Mouse (Mus musculus): ENCODE measurements around the gene Tmem82. TPM values are rescaled to one million over a fixed set of nuclear protein-coding genes. Genes with fewer than 3 reads are reported as not detected.

Tmem82 gene
- polyA plus RNA-seq, 1 experiment from 2014 or later, result 0.43 TPM

DNA sequence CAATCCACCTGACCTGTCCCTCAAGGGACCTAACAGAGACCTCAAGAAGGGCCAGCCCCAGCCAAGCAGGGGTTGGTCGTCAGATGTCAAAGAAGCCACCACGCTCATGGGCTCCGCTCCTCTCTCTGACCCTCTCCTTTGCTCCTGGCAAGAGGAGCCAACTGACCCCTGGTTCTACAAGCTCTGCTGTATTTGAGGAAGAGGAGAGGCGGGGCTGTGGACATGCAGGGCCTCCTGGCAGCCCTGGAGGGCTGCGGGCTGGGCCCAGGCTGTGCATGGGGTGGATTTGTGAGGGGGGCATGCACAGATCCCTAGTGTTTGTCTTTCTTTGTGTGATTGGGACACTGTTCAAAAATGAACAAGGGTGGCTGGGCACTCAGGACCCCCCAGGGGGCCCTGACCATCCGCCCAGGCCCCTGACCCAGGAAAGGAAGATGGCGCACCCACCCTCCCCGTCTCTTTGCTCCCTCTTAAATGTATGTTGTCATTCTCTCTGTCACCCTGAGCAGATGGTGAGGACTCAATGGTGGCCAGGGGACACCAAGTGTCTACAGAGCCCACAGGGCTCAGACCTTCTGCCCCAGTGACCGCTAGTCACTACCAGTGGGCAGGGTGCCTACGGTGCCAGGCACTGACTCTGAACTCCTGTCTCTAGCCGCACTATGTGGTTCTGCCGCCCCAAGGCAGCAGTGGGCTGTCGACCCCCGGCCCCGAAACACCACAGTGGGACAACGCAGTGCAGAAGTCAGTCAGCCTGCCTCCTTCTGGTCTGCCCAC, 7.5 kb upstream of the Tmem82 start:
- Histone ChIP-seq H3K4me3 (ENCODE audit: control insufficient read depth in 1 of 2, insufficient read depth in 1 of 2, low read depth in 1 of 2, low read length in 2 of 2) (no peak overlapping the region), H3K27ac (replicated peaks in 1 of 2; ENCODE audit: control insufficient read depth in 1 of 2, insufficient read depth in 1 of 2, low read depth in 2 of 2, low read length in 2 of 2) (no peak overlapping the region), H3K4me2 (ENCODE audit: low read length) (no peak overlapping the region), H3K27me3 (ENCODE audit: control insufficient read depth, insufficient read depth, low read length) (no peaks in the 10 kb centered on the region), H3K36me3 (ENCODE audit: control insufficient read depth, insufficient read depth, low read length) (peaks cover 56% of the 10 kb centered on the region), H3K9me3 (ENCODE audit: control insufficient read depth, low read length) (no peaks in the 10 kb centered on the region), H3K9ac (ENCODE audit: low read length) (no peak overlapping the region), H3K4me1 (ENCODE audit: control insufficient read depth in 2 of 2, insufficient read depth in 2 of 2, low read length in 2 of 2) (peaks cover 14 to 21% of the 10 kb centered on the region in 2 experiments)
- 93% methylated on average over 16 of the region's 16 CpGs for WGBS
- ATAC-seq (ENCODE audit: insufficient number of reproducible peaks, insufficient read depth, low FRiP score, low read depth), result no peak

DNA sequence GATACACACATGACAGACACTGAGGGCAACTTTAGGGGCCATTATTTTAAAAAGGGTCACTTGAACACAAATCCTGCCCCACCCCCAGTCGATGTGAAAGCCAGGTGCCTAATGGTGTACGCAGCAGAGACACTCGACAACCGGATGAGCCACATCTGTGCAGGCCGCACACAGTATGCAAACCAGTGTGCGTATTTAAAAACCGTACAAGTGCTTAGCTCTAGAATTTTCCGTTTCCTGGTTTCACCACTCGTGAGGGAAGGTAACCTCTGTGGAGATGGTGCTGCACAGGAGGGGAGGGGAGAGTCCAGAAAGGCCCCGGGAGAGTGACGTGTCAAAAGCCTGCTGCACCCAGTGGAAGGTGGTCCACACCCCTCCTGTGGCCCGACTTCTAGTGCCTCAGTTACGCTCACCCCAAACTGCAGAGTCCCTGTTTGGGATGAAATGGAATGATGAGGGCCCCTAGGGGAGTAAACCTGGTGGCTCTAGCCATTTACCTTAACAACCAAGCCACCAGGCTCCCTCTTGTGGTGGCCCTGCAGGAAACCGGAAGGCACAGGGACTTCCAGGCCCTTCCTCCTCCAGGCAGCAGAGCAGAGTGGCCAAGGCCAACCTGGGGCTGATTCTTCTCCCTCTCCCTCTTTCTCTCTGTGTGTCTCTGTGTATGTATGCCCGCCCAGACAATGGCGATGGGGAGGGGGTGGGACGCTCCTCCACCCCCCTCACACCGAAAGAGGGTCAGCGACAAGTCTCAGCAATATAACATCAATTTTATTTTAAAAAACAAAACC, 6.7 kb upstream of the Tmem82 start:
- Histone ChIP-seq H3K27me3 (ENCODE audit: control insufficient read depth, insufficient read depth, low read length) (no peaks in the 10 kb centered on the region), H3K27ac (replicated peaks in 1 of 2; ENCODE audit: control insufficient read depth in 1 of 2, insufficient read depth in 1 of 2, low read depth in 2 of 2, low read length in 2 of 2) (no peak overlapping the region)
- 79% methylated on average over 19 of the region's 19 CpGs for WGBS

DNA sequence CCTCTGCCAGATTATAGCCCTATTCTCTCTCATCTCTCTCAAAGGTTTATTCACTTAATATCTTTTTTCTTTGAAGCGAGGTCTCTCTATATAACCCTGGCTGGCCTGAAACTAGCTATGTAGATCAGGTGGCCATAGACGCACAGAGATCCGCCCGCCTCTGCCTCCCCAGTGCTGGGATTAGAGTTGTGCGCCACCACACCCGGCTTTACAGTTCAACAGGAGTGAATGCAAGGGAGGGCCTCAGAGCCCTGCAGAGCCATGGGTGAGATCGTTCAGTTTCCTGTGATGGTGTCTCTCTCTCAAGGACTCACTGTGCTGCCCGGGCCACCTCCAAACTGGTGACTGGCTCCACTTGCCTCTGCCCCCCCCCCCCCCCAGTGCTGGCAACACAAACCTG, 5.7 kb upstream of the Tmem82 start:
- no peaks in the 10 kb centered on the region for H3K27me3 ChIP-seq (ENCODE audit: control insufficient read depth, insufficient read depth, low read length)
- peaks cover 38% of the 10 kb centered on the region for H3K36me3 ChIP-seq (ENCODE audit: control insufficient read depth, insufficient read depth, low read length)
- ATAC-seq (ENCODE audit: insufficient number of reproducible peaks, insufficient read depth, low FRiP score, low read depth), result no peak
- 88% methylated on average over 8 of the region's 8 CpGs for WGBS
- H3K4me3 ChIP-seq (ENCODE audit: control insufficient read depth in 1 of 2, insufficient read depth in 1 of 2, low read depth in 1 of 2, low read length in 2 of 2), result no peak overlapping the region
- H3K27ac ChIP-seq (replicated peaks in 1 of 2; ENCODE audit: control insufficient read depth in 1 of 2, insufficient read depth in 1 of 2, low read depth in 2 of 2, low read length in 2 of 2), result peak overlapping the region; percentile 29 to 65
- H3K4me2 ChIP-seq (ENCODE audit: low read length), result no peak overlapping the region
- no peaks in the 10 kb centered on the region for H3K9me3 ChIP-seq (ENCODE audit: control insufficient read depth, low read length)
- peaks cover 14 to 21% of the 10 kb centered on the region in 2 experiments for H3K4me1 ChIP-seq (ENCODE audit: control insufficient read depth in 2 of 2, insufficient read depth in 2 of 2, low read length in 2 of 2)
- H3K9ac ChIP-seq (ENCODE audit: low read length), result no peak overlapping the region

More for the DNA sequence above, 6.7 kb upstream of the Tmem82 start:
- Histone ChIP-seq H3K4me3 (ENCODE audit: control insufficient read depth in 1 of 2, insufficient read depth in 1 of 2, low read depth in 1 of 2, low read length in 2 of 2) (no peak overlapping the region), H3K36me3 (ENCODE audit: control insufficient read depth, insufficient read depth, low read length) (peaks cover 48% of the 10 kb centered on the region), H3K4me1 (ENCODE audit: control insufficient read depth in 2 of 2, insufficient read depth in 2 of 2, low read length in 2 of 2) (peaks cover 14 to 21% of the 10 kb centered on the region in 2 experiments), H3K4me2 (ENCODE audit: low read length) (no peak overlapping the region), H3K9me3 (ENCODE audit: control insufficient read depth, low read length) (no peaks in the 10 kb centered on the region), H3K9ac (ENCODE audit: low read length) (no peak overlapping the region)
- no peak for ATAC-seq (ENCODE audit: insufficient number of reproducible peaks, insufficient read depth, low FRiP score, low read depth)

DNA sequence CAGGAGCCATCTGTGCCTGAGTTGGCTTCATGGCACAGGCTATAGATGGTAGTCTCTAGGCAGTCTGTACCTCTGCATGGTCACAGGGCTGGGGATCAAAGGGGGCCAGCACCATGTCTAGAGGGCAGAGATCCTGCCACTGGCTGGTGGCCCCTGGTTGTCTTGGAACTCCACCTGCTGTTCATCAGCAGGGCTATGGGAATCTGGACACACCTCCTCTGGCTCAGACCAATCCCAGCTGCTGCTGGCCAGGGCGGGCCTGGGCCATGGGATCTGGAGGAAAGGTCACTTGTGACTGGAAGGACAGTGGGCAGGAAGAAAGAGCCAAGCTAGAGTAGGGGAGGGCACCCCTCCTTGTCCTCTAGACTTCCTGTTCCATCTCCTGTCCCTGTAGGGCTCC, 5.2 kb upstream of the Tmem82 start, which contains the start of gene Slc25a34:
Gene Slc25a34 (minus strand): TSS at position 156 of the 400 bp plus-strand sequence.
- H3K4me2 ChIP-seq (ENCODE audit: low read length), result no peak within 1 kb of the TSS
- 25% methylated on average over 1 of the region's 1 CpGs for WGBS
- peaks cover 33% of the 10 kb centered on the region for H3K36me3 ChIP-seq (ENCODE audit: control insufficient read depth, insufficient read depth, low read length)
- H3K4me3 ChIP-seq (ENCODE audit: control insufficient read depth in 1 of 2, insufficient read depth in 1 of 2, low read depth in 1 of 2, low read length in 2 of 2), result no peak within 1 kb of the TSS
- H3K4me1 ChIP-seq (ENCODE audit: control insufficient read depth in 2 of 2, insufficient read depth in 2 of 2, low read length in 2 of 2), result peaks cover 14 to 25% of the 10 kb centered on the region in 2 experiments
- 0 out of 2 replicates have a peak within 1 kb of the TSS, but pooled peaks have one; percentile 4 for H3K9ac ChIP-seq (ENCODE audit: low read length)
- H3K9me3 ChIP-seq (ENCODE audit: control insufficient read depth, low read length), result no peaks in the 10 kb centered on the region
- no peaks in the 10 kb centered on the region for H3K27me3 ChIP-seq (ENCODE audit: control insufficient read depth, insufficient read depth, low read length)
- peak; percentile 67 for ATAC-seq (ENCODE audit: insufficient number of reproducible peaks, insufficient read depth, low FRiP score, low read depth)
- H3K27ac ChIP-seq (replicated peaks in 1 of 2; ENCODE audit: control insufficient read depth in 1 of 2, insufficient read depth in 1 of 2, low read depth in 2 of 2, low read length in 2 of 2), result peak within 1 kb of the TSS; percentile 29 to 65

DNA sequence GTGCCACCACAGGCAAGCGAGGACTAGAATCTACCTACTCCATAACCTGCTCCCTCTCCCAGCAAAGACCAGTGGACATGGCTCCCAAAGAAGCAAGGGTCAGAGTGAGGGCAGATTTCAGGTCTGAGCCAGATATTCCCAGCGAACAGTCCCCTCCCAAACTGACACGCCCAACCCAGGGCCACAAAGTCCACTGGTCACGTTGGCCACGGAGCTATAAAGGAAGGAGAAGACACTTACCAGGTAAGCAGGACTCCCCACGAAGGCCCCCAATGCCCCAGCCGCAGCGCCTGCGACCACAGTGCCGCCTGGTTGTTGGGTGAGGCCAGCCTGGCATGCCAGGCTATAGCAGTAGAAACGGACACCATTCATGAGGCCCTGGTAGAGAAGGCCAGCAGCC, 4.6 kb upstream of the Tmem82 start:
- no peak overlapping the region for H3K4me3 ChIP-seq (ENCODE audit: control insufficient read depth in 1 of 2, insufficient read depth in 1 of 2, low read depth in 1 of 2, low read length in 2 of 2)
- 0 out of 2 replicates have a peak overlapping the region, but pooled peaks have one; percentile 4 for H3K9ac ChIP-seq (ENCODE audit: low read length)
- no peak overlapping the region for H3K4me2 ChIP-seq (ENCODE audit: low read length)
- ATAC-seq (ENCODE audit: insufficient number of reproducible peaks, insufficient read depth, low FRiP score, low read depth), result no peak
- H3K9me3 ChIP-seq (ENCODE audit: control insufficient read depth, low read length), result no peaks in the 10 kb centered on the region
- H3K27ac ChIP-seq (replicated peaks in 1 of 2; ENCODE audit: control insufficient read depth in 1 of 2, insufficient read depth in 1 of 2, low read depth in 2 of 2, low read length in 2 of 2), result peak overlapping the region in 1 of 2 experiments; percentile 65; a peak in 1 of 4 replicates
- H3K36me3 ChIP-seq (ENCODE audit: control insufficient read depth, insufficient read depth, low read length), result peaks cover 27% of the 10 kb centered on the region
- H3K4me1 ChIP-seq (ENCODE audit: control insufficient read depth in 2 of 2, insufficient read depth in 2 of 2, low read length in 2 of 2), result peaks cover 16 to 28% of the 10 kb centered on the region in 2 experiments
- no peaks in the 10 kb centered on the region for H3K27me3 ChIP-seq (ENCODE audit: control insufficient read depth, insufficient read depth, low read length)
- WGBS, result 87% methylated on average over 11 of the region's 11 CpGs

DNA sequence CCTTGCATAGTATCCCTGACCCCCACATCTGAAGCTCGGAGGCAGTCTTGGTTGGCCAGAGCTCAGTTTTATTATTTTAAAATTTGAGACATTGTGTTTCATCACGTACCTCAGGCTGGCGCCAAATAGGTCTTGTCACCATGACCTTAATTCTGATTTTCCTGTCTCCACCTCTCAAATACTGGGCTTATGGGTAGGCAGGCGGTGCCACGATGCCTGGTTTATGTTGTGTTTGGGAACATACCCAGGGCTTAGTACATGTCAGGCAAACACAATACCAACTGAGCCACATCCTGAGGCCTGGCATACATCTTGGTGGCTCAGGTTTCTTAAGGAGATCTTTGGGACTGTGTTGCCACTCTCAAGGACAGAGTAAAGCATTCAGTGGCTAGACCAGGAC, 4.1 kb upstream of the Tmem82 start:
- Histone ChIP-seq H3K4me1 (ENCODE audit: control insufficient read depth in 2 of 2, insufficient read depth in 2 of 2, low read length in 2 of 2) (peaks cover 21 to 30% of the 10 kb centered on the region in 2 experiments), H3K9ac (ENCODE audit: low read length) (no peak overlapping the region), H3K27ac (replicated peaks in 1 of 2; ENCODE audit: control insufficient read depth in 1 of 2, insufficient read depth in 1 of 2, low read depth in 2 of 2, low read length in 2 of 2) (no peak overlapping the region), H3K4me2 (ENCODE audit: low read length) (no peak overlapping the region), H3K27me3 (ENCODE audit: control insufficient read depth, insufficient read depth, low read length) (no peaks in the 10 kb centered on the region), H3K9me3 (ENCODE audit: control insufficient read depth, low read length) (no peaks in the 10 kb centered on the region), H3K36me3 (ENCODE audit: control insufficient read depth, insufficient read depth, low read length) (peaks cover 22% of the 10 kb centered on the region), H3K4me3 (ENCODE audit: control insufficient read depth in 1 of 2, insufficient read depth in 1 of 2, low read depth in 1 of 2, low read length in 2 of 2) (no peak overlapping the region)
- 83% methylated on average over 5 of the region's 5 CpGs for WGBS
- ATAC-seq (ENCODE audit: insufficient number of reproducible peaks, insufficient read depth, low FRiP score, low read depth), result no peak

DNA sequence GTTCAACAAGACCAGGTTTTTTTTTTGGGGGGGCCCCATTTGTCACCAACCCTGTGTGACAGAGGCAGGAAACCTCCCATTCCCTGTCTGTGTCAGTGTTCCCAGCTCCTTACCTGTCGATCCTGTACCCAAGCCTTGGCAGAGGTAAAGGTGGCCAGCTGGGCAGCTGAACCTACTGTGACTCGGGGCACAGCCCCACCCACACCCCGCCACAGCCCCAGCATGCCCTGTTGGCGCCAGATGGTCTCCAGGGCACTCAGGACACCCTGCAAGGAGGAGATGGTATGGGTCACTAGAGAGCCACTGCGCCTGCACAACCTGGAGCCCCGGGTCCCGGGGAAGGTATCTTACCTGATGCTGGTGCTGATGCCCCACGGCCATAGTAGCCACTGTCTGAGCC, 3.7 kb upstream of the Tmem82 start:
- H3K27ac ChIP-seq (replicated peaks in 1 of 2; ENCODE audit: control insufficient read depth in 1 of 2, insufficient read depth in 1 of 2, low read depth in 2 of 2, low read length in 2 of 2), result no peak overlapping the region
- WGBS, result 82% methylated on average over 8 of the region's 8 CpGs
- no peak overlapping the region for H3K4me3 ChIP-seq (ENCODE audit: control insufficient read depth in 1 of 2, insufficient read depth in 1 of 2, low read depth in 1 of 2, low read length in 2 of 2)
- ATAC-seq (ENCODE audit: insufficient number of reproducible peaks, insufficient read depth, low FRiP score, low read depth), result no peak
- no peaks in the 10 kb centered on the region for H3K9me3 ChIP-seq (ENCODE audit: control insufficient read depth, low read length)
- no peak overlapping the region for H3K4me2 ChIP-seq (ENCODE audit: low read length)
- peaks cover 23 to 29% of the 10 kb centered on the region in 2 experiments for H3K4me1 ChIP-seq (ENCODE audit: control insufficient read depth in 2 of 2, insufficient read depth in 2 of 2, low read length in 2 of 2)
- H3K9ac ChIP-seq (ENCODE audit: low read length), result no peak overlapping the region
- H3K36me3 ChIP-seq (ENCODE audit: control insufficient read depth, insufficient read depth, low read length), result peaks cover 18% of the 10 kb centered on the region
- no peaks in the 10 kb centered on the region for H3K27me3 ChIP-seq (ENCODE audit: control insufficient read depth, insufficient read depth, low read length)
